Mouse (Mus musculus) B cell, adult (primary cell): ENCODE measurements around the gene Zcchc7. TPM values are rescaled to one million over a fixed set of nuclear protein-coding genes. Genes with fewer than 3 reads are reported as not detected.

Source experiments
- total RNA-seq: library from RNA; stranded (reverse); gene quantifications from 4 replicates; pipeline ENCODE4 v1.2.4, GENCODE M21; 2023; ENCODE audit not compliant: inconsistent age

The Zcchc7 gene
- total RNA-seq = 144 to 169 TPM (median 158 TPM) in 4 replicates

GRCm38 (mm10) chr4:44755553-44756133 is at the start of gene Zcchc7:
Gene Zcchc7, plus strand, starts transcription at chr4:44755877.

GRCm38 (mm10) chr4:44709740-44710700 is 45.7 kb upstream of the Zcchc7 start, which contains the start of gene Pax5:
Gene Pax5, minus strand, starts transcription at chr4:44710487.

GRCm38 (mm10) chr4:44981280-44981973 is 225.8 kb downstream of the Zcchc7 start, which contains the start of gene Grhpr:
Gene Grhpr, plus strand, starts transcription at chr4:44981395.

Other genes starting within 250 kb of the Zcchc7 start
- 974 to 1,013 TPM (median 998 TPM) in 4 replicates for gene Pax5, start 45.4 kb upstream of the Zcchc7 start, total RNA-seq
- gene Grhpr, start 225.5 kb downstream of the Zcchc7 start, total RNA-seq = 21.1 to 31.7 TPM (median 22.9 TPM) in 4 replicates